Mouse (Mus musculus): Measurements from ENCODE around the gene Exosc8. TPM values are rescaled to one million over a fixed set of nuclear protein-coding genes. Genes with fewer than 3 reads are reported as not detected.

Gene Exosc8
- total RNA-seq, 2 experiments from 2014 or later: 29.5 to 41.6 TPM

DNA sequence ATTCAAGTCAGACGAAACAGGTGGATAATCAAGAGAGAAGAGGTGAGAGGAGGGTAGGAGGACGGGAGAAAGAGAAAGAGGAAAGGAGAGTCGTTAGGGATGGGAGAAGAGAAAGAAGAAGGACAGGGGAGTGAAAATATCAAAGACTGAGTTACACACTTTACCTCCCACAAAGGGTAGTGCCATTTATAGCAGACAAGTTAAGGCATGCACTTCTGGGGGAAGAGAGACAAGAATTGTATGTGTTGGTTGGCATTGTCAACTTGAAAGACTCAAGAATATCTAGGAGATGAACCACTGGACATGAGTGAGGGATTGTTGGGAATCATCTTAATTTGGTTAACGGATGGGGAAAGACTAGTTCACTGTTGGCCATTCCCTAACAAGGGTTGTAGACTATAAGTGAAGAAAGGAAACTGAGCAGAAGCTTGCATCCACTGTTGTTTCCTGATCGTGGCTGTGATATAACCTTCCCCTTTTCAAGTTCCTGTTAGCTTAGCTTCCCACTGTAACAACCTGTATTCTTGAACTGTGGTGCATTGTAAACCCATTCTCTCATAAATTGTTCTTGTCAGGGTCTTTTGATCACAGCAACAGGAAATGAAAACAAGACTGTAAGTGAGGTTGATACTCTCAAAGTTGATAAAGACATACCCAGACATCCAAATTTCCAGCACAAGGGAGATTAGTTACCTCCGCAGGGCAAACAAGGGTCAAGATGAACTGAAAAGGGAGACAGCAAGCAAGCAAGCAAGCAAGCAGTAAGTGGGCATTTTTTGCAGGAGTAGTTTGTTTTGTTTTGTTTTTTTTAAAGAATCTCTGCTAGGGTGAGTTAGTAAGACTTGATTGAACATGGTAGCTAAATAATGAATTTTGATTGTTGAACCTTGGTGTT is 53.6 kb downstream of the Exosc8 start:
- no peak for DNase-seq

Other genes with a start within 250 kb of the Exosc8 start
- gene Supt20, start 42.6 kb downstream of the Exosc8 start, total RNA-seq (2021): 10 to 100 TPM; 37.7 to 51.7 TPM
- not detected for gene Gm21958, start 21.0 kb downstream of the Exosc8 start, total RNA-seq (2021)
- 10 to 100 TPM; 41.1 to 50.1 TPM for gene Alg5, start 146 bp upstream of the Exosc8 start, total RNA-seq (2021)
- 10 to 100 TPM; 21.8 to 36.3 TPM for gene Smad9, start 20.2 kb upstream of the Exosc8 start, total RNA-seq (2021)
- 10 to 100 TPM; 27.9 to 44.1 TPM for gene Rfxap, start 72.4 kb upstream of the Exosc8 start, total RNA-seq (2021)
- gene Sertm1, start 180.5 kb upstream of the Exosc8 start, total RNA-seq (2021): not detected